Mouse (Mus musculus) heart, postnatal 10 days (tissue): ENCODE measurements at regions not wholly inside any gene's neighbourhood (a gene's known extent, or its start where the extent isn't known, plus 50 kb on each side); places are given as distances from the start of the nearest gene placed in this dataset.
"Not testable (repeated sequence)": the region's sequence is repeated elsewhere in the genome, so short reads cannot be mapped to it uniquely, and the experiment has no call there.

Experiments used
- DNase-seq, 2 experiments: peaks; one replicate each; pipeline ENCODE4 v3.0.0; 2021
- intact Hi-C: fragments of 180-260 bp; cut with DNase I; formaldehyde crosslinking; loops from one replicate; pipeline ENCODE4 v1.15.1; 2025

- peak; percentile 1 to 9 for DNase-seq
Observed at GRCm38 (mm10) chr2:107869304-107869958, 579.0 kb downstream of the Kcna4 start.

DNA sequence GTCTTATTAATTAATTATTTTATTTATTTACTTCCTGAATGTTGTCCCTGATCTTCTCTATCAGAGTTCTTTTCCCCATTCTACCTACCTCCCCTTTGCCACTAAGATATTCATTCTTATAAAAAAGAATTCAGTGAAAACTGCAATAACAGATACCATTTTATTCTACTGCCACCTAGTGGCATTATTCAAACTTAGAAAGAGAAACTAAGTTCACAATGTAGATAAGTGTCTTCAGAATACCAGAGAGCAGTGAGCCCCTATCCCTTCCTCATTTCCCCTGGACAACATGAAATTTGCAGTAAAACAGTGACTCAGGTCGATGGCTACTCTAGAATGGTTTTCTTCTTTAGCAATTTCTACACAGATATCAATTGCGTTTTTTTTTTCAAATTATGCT, 589.2 kb downstream of the Kcna4 start:
- intact Hi-C loops = loop anchor here (5.0 to 10.0 kb wide), 3 partner anchors 797 to 1525 kb away; no protein-coding TSS in a partner anchor

More at GRCm38 (mm10) chr2:107869304-107869958, 579.0 kb downstream of the Kcna4 start:
- intact Hi-C loops = loop anchor here (5.0 kb wide), 2 partner anchors 692 to 887 kb away; no protein-coding TSS in a partner anchor

DNA sequence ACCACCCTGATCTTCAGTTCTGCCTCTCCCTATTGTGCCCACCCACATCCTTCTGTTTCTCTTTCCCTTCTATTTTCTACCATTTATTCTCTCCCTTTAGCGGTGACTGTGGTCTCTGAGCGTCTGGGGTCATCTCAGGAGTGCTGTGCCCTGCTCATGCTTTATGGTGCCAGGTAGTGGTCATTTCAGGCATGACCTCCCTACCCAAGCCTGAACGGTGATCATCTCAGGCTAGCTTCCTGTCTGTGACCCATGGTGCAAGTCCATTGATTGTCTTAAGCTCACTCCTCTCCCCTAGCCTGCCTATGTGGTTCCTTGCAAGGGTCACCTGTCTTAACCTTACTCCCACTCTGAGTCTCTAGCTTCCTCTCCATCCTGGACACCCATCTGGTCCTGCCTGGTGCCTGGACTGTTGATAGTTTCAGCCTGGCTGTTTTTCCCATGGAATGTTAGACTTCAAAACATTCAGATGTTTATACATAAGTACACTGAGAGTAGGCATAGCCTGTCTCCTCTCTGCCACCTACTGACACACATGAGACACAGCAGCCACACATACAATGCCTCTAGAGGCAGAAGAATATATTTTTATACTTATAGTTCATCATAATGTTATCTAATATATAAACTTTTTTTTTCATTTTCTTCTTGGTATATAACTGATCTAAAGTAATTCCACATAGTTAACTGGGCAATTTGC, 595.8 kb downstream of the Kcna4 start:
- DNase-seq = no peak
- intact Hi-C loops = no loop called here

More for the DNA sequence above, 589.2 kb downstream of the Kcna4 start:
- DNase-seq = no peak

- intact Hi-C loops = no loop called here
- DNase-seq = no peak
Observed at GRCm38 (mm10) chr2:107888245-107888644, 597.8 kb downstream of the Kcna4 start.

DNA sequence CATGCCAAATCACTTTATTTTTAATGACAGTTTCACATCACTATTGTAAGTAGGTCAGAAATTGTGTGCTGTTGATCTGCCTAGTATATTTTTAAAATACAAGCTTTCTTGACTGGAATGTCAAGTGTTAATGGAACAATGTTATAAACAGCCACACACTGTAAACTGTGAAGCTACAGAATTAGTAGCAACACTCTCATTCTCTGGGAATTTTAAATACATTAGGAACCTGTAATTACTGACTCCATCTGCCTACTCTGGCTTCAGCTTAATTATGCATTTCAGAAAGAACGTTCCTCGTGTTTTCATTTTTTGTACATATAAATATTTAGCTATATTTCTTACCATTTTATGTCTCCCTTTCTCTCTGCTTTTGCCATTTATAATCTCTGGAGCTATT, 634.7 kb downstream of the Kcna4 start:
- DNase-seq = no peak
- intact Hi-C loops = no loop called here

DNA sequence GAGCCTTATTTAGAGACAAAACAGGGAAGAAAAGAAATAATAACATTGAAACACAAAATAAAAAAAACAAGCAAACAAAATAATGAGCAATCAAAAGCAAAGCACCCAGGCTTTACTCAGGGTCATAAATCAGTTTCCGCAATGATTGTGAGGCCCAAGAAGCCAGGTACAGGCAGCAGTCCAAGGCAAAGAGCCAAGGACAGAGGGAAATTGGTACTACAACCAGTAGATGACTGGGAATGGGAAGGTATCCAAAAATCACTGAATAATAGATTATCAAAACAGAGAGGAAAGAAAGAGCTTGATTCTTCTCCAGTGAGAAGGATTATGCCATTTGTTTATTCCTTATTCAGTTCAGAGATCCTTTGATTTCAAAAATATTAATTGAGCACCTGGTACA, 636.2 kb downstream of the Kcna4 start:
- DNase-seq = no peak
- intact Hi-C loops = no loop called here

- intact Hi-C loops = no loop called here
- DNase-seq = no peak
Observed at GRCm38 (mm10) chr2:107935336-107935735, 644.9 kb downstream of the Kcna4 start.

- intact Hi-C loops = no loop called here
- no peak for DNase-seq
Observed at GRCm38 (mm10) chr2:107935775-107936174, 645.3 kb downstream of the Kcna4 start.

DNA sequence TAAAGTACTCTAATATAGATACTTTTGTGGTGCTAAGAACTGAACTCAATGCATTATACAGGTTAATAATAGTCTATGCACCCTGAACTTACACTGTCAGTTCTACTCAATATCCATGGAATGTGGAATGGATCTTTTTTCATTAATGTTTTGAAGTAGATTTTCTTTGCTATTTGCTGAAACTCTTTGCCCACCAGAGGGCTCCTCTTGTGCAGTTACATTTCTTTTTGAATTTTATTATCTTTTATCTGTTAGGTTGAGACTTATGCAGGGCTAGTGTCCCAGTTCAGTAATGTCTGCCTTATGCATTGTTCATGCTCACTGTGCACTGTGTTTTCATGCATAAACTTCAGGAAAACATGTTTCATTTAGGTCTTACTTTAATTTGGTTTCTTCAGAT, 650.9 kb downstream of the Kcna4 start:
- intact Hi-C loops = no loop called here

GRCm38 (mm10) chr2:107945837-107946451, 655.5 kb downstream of the Kcna4 start:
- DNase-seq = peak; percentile 18 to 25
- intact Hi-C loops = no loop called here

More for the DNA sequence above, 650.9 kb downstream of the Kcna4 start:
- no peak for DNase-seq

GRCm38 (mm10) chr2:107955608-107956127, 665.2 kb downstream of the Kcna4 start:
- DNase-seq, intact Hi-C loops: not testable (repeated sequence)

DNA sequence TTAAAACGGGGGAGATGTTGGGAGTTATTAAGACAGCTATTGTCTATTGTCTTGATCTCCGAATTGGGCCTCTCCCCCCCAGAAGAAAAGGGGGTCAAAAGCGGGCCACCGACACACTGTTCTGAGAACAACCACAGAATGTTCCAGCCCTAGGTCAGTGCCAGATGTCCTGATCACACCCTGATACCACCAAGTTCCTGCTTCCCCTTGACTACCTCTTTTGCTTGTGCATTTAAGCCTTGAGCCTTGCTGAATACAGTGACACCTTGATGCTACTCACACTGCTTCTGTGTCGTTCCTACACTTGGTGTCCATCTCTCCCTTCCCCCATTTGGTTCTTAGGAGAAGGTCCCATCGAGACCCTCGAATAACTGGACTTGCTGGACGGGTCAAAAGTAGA, 673.5 kb downstream of the Kcna4 start:
- intact Hi-C loops = not testable (repeated sequence)

GRCm38 (mm10) chr2:107964841-107965240, 674.4 kb downstream of the Kcna4 start:
- intact Hi-C loops = no loop called here
- DNase-seq = no peak

More for the DNA sequence above, 673.5 kb downstream of the Kcna4 start:
- not testable (repeated sequence) for DNase-seq

DNA sequence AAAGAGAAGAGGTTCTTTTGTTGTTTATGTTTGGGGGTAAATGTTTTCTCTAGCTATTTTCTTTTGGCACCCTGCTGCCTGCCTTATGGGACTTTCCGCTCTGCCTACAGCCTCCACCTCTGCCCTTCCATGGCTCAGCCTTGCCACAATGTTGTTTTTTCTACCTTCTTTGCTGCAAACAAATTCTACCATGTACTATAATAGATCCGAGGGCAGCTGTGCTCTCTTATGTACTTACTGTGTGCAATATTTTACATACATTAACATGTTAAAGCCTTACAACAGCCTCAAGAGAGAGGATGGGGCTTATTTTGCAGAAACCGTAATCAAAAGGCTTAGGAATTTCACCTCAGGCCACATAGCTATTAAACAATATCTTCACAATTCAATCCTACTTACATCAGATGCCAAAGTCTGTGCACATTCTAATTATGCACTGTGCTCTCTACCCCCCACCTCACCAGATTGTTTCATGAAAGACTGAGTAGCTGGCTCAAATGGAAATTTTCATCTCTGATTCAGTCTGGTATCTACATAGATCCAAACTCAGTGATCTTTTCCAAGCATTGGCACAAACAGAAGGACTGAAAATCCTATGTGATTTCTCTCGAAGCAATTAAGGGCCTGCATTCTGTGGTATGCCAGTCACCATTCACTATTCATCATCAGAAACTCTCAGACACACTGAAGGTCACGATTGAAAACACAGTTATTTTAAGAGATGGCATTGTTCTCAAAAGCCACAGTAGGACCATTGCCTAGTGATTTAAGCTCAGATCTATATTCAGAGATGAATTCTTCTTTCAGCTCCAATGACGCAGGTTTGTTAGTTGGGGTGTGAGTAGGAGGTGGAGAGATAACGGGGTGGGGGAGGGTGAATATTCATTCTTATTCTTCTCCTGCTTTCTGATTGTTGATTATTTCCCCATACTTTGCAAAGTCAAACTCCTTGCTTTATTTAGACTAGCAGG, 675.2 kb downstream of the Kcna4 start:
- intact Hi-C loops = no loop called here
- no peak for DNase-seq

- intact Hi-C loops = no loop called here
- no peak for DNase-seq
Observed at GRCm38 (mm10) chr2:107968526-107968925, 678.1 kb downstream of the Kcna4 start.

DNA sequence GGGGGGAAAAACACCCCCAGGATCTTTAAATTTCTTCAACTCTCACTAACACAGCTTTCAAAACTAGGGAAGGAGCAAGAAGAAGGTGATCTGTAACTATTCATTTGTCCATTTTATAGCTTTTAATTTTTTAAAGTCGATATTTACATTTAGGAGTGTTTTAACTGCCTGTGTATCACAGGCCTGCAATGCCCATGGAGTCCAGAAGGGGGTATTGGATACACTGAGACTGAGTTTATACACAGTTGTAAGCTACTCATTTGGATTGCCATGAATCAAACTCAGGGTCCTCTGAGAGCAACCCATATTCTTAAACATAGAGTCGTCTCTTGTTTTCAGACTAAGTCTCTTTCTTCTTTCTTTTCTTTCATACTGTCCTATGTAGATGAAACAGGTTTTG, 679.1 kb downstream of the Kcna4 start:
- intact Hi-C loops = no loop called here
- no peak for DNase-seq

- intact Hi-C loops = no loop called here
- DNase-seq = no peak
Observed at GRCm38 (mm10) chr2:107973528-107973927, 683.1 kb downstream of the Kcna4 start.

DNA sequence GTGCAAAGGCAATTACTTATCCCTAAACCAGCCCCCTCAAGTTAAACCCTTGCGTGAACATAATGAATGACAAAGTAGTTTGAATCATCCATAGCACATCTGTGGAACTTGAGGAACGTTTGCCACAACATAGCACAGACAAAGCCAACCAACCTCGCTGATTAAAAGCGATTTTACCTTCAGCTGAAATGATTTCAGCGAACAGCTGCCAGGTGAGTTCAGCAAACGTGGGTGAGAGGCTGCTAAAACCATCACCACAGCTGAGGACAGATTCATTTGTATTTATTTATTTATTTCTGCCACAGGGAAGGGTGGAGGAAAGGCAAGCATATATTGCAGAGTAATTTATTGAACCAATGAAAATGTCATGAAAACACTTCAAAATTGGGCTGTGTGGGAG, 704.4 kb downstream of the Kcna4 start:
- no peak for DNase-seq
- intact Hi-C loops = no loop called here

- intact Hi-C loops = no loop called here
- DNase-seq = no peak
Observed at GRCm38 (mm10) chr2:108011534-108011933, 721.1 kb downstream of the Kcna4 start.

DNA sequence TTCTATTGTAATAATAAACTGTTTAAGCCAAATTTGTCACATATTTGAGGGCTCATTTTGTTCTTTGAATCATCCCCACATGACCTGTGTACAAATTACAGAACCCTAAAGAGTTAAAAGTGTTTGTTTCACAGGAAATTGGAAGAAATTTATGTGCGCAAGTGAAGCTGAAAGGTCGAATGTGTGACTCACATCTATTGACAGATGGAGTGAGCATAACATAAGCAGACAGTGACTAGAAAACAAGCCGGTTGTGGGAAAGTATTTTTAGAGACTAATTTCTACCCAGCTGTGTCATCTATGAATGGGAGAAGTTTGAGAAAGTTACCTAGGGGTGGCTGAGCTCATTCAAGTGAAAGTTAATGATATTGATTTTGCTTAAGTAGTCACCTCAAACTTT, 732.8 kb downstream of the Kcna4 start:
- DNase-seq = no peak
- intact Hi-C loops = no loop called here
